Mouse (Mus musculus): Measurements from ENCODE around the gene Cfap126.

- peak; percentile 18; the same call in 1 of the 2 replicates for TF ChIP-seq CTCF (IDR thresholded peaks at IDR 0.05; ENCODE audit: borderline replicate concordance, insufficient read depth, low read depth, low read length)
- no peak for TF ChIP-seq POLR2A (IDR thresholded peaks at IDR 0.05; ENCODE audit: borderline replicate concordance, insufficient read depth, low read length)
Observed at GRCm38 (mm10) chr1:171101733-171102546, 11.8 kb upstream of the Cfap126 start.
